Mouse (Mus musculus): ENCODE data around the gene Rcan3. TPM values are rescaled to one million over a fixed set of nuclear protein-coding genes. Genes with fewer than 3 reads are reported as not detected.

Gene Rcan3
- polyA plus RNA-seq, 1 experiment from 2014 or later, result 4.9 TPM

- peak; percentile 80 for DNase-seq
These were observed 51.3 kb downstream of the Rcan3 start for GRCm38 (mm10) chr4:135382316-135382715.

GRCm38 (mm10) chr4:135381355-135381754, 52.3 kb downstream of the Rcan3 start:
- Histone ChIP-seq H3K27ac (ENCODE audit: low read depth) (no peak overlapping the region), H3K4me2 (ENCODE audit: low read depth, low read length) (no peak overlapping the region), H3K4me1 (ENCODE audit: insufficient read depth) (no peaks in the 10 kb centered on the region), H3K36me3 (replicated peaks; ENCODE audit: insufficient read depth, low read length) (no peaks in the 10 kb centered on the region), H3K9me3 (ENCODE audit: low read length) (no peaks in the 10 kb centered on the region), H3K4me3 (ENCODE audit: low read depth, low read length) (no peak overlapping the region), H3K9ac (replicated peaks) (no peak overlapping the region), H3K27me3 (ENCODE audit: insufficient read depth, low read length) (no peaks in the 10 kb centered on the region)
- TF ChIP-seq CTCF (IDR thresholded peaks at IDR 0.05; ENCODE audit: low read depth) (no peak), EP300 (IDR thresholded peaks at IDR 0.05; ENCODE audit: low read depth) (no peak)
- 45% methylated on average over 8 of the region's 8 CpGs for WGBS (ENCODE audit: insufficient replicate concordance)
- no peak for DNase-seq
- no peak for ATAC-seq

More at GRCm38 (mm10) chr4:135382316-135382715, 51.3 kb downstream of the Rcan3 start:
- no peaks in the 10 kb centered on the region for H3K36me3 ChIP-seq (replicated peaks; ENCODE audit: insufficient read depth, low read length)
- H3K9ac ChIP-seq (replicated peaks), result no peak overlapping the region
- H3K4me1 ChIP-seq (ENCODE audit: insufficient read depth), result no peaks in the 10 kb centered on the region
- no peak overlapping the region for H3K27ac ChIP-seq (ENCODE audit: low read depth)
- 4% methylated on average over 14 of the region's 14 CpGs for WGBS (ENCODE audit: insufficient replicate concordance)
- H3K27me3 ChIP-seq (ENCODE audit: insufficient read depth, low read length), result no peaks in the 10 kb centered on the region
- TF ChIP-seq CTCF (IDR thresholded peaks at IDR 0.05; ENCODE audit: low read depth) (peak; percentile 99), EP300 (IDR thresholded peaks at IDR 0.05; ENCODE audit: low read depth) (no peak)
- H3K9me3 ChIP-seq (ENCODE audit: low read length), result no peaks in the 10 kb centered on the region
- no peak overlapping the region for H3K4me3 ChIP-seq (ENCODE audit: low read depth, low read length)
- no peak overlapping the region for H3K4me2 ChIP-seq (ENCODE audit: low read depth, low read length)
- ATAC-seq, result 0 out of 2 replicates have a peak, but pooled peaks have one; percentile 40

DNA sequence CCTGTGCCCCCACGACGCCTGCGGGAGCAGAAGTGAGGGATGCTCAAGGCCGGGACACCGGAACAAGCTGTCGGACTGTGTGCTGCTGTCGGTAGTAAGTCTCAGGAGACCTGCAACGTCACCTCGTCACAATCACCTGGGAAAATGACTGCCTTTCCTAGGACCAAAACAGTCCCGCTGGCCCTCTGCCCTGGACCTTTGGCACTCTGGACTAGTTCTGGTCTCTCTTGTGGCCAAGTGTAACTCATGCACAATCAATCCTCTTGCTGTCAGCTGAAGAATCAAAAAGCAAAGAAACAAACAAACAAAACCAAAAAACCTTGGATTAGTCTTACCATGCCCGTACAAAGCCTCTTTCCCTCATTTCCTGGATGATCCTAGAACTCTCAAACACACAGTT, 56.4 kb downstream of the Rcan3 start:
- Histone ChIP-seq H3K4me2 (ENCODE audit: low read depth, low read length) (no peak overlapping the region), H3K9ac (replicated peaks) (no peak overlapping the region), H3K9me3 (ENCODE audit: low read length) (0 out of 2 replicates have a peak, but pooled peaks cover 2% of the 10 kb centered on the region), H3K27me3 (ENCODE audit: insufficient read depth, low read length) (no peaks in the 10 kb centered on the region), H3K4me1 (ENCODE audit: insufficient read depth) (no peaks in the 10 kb centered on the region), H3K4me3 (ENCODE audit: low read depth, low read length) (no peak overlapping the region), H3K36me3 (replicated peaks; ENCODE audit: insufficient read depth, low read length) (no peaks in the 10 kb centered on the region), H3K27ac (ENCODE audit: low read depth) (no peak overlapping the region)
- ATAC-seq (no peak), DNase-seq (no peak)
- WGBS (ENCODE audit: insufficient replicate concordance), result 77% methylated on average over 11 of the region's 11 CpGs
- TF ChIP-seq EP300 (IDR thresholded peaks at IDR 0.05; ENCODE audit: low read depth) (no peak), CTCF (IDR thresholded peaks at IDR 0.05; ENCODE audit: low read depth) (no peak)

- Histone ChIP-seq H3K4me1 (ENCODE audit: insufficient read depth) (no peaks in the 10 kb centered on the region), H3K9me3 (ENCODE audit: low read length) (0 out of 2 replicates have a peak, but pooled peaks cover 2% of the 10 kb centered on the region), H3K36me3 (replicated peaks; ENCODE audit: insufficient read depth, low read length) (no peaks in the 10 kb centered on the region), H3K4me3 (ENCODE audit: low read depth, low read length) (no peak overlapping the region), H3K9ac (replicated peaks) (no peak overlapping the region), H3K4me2 (ENCODE audit: low read depth, low read length) (no peak overlapping the region), H3K27me3 (ENCODE audit: insufficient read depth, low read length) (no peaks in the 10 kb centered on the region), H3K27ac (ENCODE audit: low read depth) (no peak overlapping the region)
- peak; percentile 65 for TF ChIP-seq CTCF (IDR thresholded peaks at IDR 0.05; ENCODE audit: low read depth)
- no peak for TF ChIP-seq EP300 (IDR thresholded peaks at IDR 0.05; ENCODE audit: low read depth)
- WGBS (ENCODE audit: insufficient replicate concordance), result 58% methylated on average over 3 of the region's 3 CpGs
- DNase-seq (no peak), ATAC-seq (no peak)
These were observed 58.2 kb downstream of the Rcan3 start for GRCm38 (mm10) chr4:135375444-135375843.

DNA sequence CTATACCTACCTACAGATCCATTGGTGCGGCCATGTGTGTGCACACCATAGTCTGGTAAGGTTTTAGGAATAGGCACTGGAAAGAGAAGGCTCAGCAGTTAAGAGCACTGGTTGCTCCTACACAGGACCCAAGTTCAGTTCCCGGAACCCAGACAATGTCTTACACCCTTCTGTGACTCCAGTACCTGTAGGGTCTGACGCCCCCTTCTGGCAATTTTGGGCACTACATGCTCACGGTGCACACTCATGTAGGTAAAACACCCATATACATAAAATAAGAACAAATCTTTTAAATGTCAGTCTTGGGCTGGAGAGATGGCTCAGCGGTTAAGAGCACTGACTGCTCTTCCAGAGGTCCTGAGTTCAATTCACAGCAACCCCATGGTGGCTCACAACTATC, 60.4 kb downstream of the Rcan3 start:
- Histone ChIP-seq H3K9me3 (ENCODE audit: low read length) (0 out of 2 replicates have a peak, but pooled peaks cover 2% of the 10 kb centered on the region), H3K27ac (ENCODE audit: low read depth) (no peak overlapping the region), H3K4me1 (ENCODE audit: insufficient read depth) (no peaks in the 10 kb centered on the region), H3K4me2 (ENCODE audit: low read depth, low read length) (no peak overlapping the region), H3K4me3 (ENCODE audit: low read depth, low read length) (no peak overlapping the region), H3K36me3 (replicated peaks; ENCODE audit: insufficient read depth, low read length) (no peaks in the 10 kb centered on the region), H3K27me3 (ENCODE audit: insufficient read depth, low read length) (no peaks in the 10 kb centered on the region), H3K9ac (replicated peaks) (no peak overlapping the region)
- no peak for ATAC-seq
- DNase-seq, result no peak
- peak; percentile 48 for TF ChIP-seq CTCF (IDR thresholded peaks at IDR 0.05; ENCODE audit: low read depth)
- no peak for TF ChIP-seq EP300 (IDR thresholded peaks at IDR 0.05; ENCODE audit: low read depth)
- WGBS (ENCODE audit: insufficient replicate concordance), result 71% methylated on average over 5 of the region's 5 CpGs

GRCm38 (mm10) chr4:135370372-135370771, 63.3 kb downstream of the Rcan3 start:
- no peak overlapping the region for H3K27ac ChIP-seq (ENCODE audit: low read depth)
- no peak for DNase-seq
- 73% methylated on average over 11 of the region's 11 CpGs for WGBS (ENCODE audit: insufficient replicate concordance)

More at GRCm38 (mm10) chr4:135370372-135370771, 63.3 kb downstream of the Rcan3 start:
- Histone ChIP-seq H3K9ac (replicated peaks) (no peak overlapping the region), H3K9me3 (ENCODE audit: low read length) (0 out of 2 replicates have a peak, but pooled peaks cover 1% of the 10 kb centered on the region), H3K27me3 (ENCODE audit: insufficient read depth, low read length) (no peaks in the 10 kb centered on the region), H3K4me3 (ENCODE audit: low read depth, low read length) (no peak overlapping the region), H3K36me3 (replicated peaks; ENCODE audit: insufficient read depth, low read length) (no peaks in the 10 kb centered on the region), H3K4me1 (ENCODE audit: insufficient read depth) (no peaks in the 10 kb centered on the region), H3K4me2 (ENCODE audit: low read depth, low read length) (no peak overlapping the region)
- TF ChIP-seq EP300 (IDR thresholded peaks at IDR 0.05; ENCODE audit: low read depth), result no peak
- no peak for TF ChIP-seq CTCF (IDR thresholded peaks at IDR 0.05; ENCODE audit: low read depth)
- ATAC-seq, result no peak
